Mouse (Mus musculus) lung, embryonic 16.5 days (tissue): Measurements from ENCODE around the gene Asns. TPM values are rescaled to one million over a fixed set of nuclear protein-coding genes. Genes with fewer than 3 reads are reported as not detected.
A peak's percentile ranks its signal among the peaks of the same experiment; 100 is the strongest.

Source experiments
- ATAC-seq: fragments of 200-750 bp; cut with Nextera tagmentation; 2 replicates; pipeline ENCODE4 v1.8.0; 2017; ENCODE audit warnings: low read depth, mild to moderate bottlenecking, moderate library complexity
- H3K27ac ChIP-seq: fragments of 300-500 bp; sonication (generic); 2 replicates; pipeline ENCODE4 v1.5.1; 2014; ENCODE audit warnings: mild to moderate bottlenecking, control low read depth, low read length
- H3K27me3 ChIP-seq: fragments of 300-500 bp; sonication (generic); 2 replicates; pipeline ENCODE4 v1.6.1; 2014; ENCODE audit warnings: low read depth, low read length, mixed read lengths; ENCODE audit not compliant: control insufficient read depth, insufficient read depth
- H3K36me3 ChIP-seq: fragments of 300-500 bp; sonication (generic); 2 replicates; pipeline ENCODE4 v1.6.1; 2014; ENCODE audit warnings: low read length; ENCODE audit not compliant: control insufficient read depth, insufficient read depth
- H3K4me1 ChIP-seq: fragments of 300-500 bp; sonication (generic); replicated peaks from 2 replicates; pipeline ENCODE4 v1.6.1; 2014; ENCODE audit warnings: low read length, mixed read lengths; ENCODE audit not compliant: control insufficient read depth, insufficient read depth
- H3K4me2 ChIP-seq: fragments of 300-500 bp; sonication (generic); 2 replicates; pipeline ENCODE4 v1.6.1; 2014; ENCODE audit warnings: low read depth, low read length, control low read depth
- H3K4me3 ChIP-seq: fragments of 300-500 bp; sonication (generic); 2 replicates; pipeline ENCODE4 v1.5.1; 2014; ENCODE audit warnings: mild to moderate bottlenecking, low read length, control low read depth
- H3K9ac ChIP-seq: fragments of 300-500 bp; sonication (generic); 2 replicates; pipeline ENCODE4 v1.6.1; 2014; ENCODE audit warnings: low read length, control low read depth
- H3K9me3 ChIP-seq: fragments of 300-500 bp; sonication (generic); 2 replicates; pipeline ENCODE4 v1.6.1; 2016; ENCODE audit warnings: low read length; ENCODE audit not compliant: control insufficient read depth
- WGBS: fragments of 180-500 bp; shearing (Covaris S2); extraction: QIAGEN DNeasy Blood & Tissue Kit; methylation state at CpG from one replicate; pipeline ENCODE4 v1.1.7; 2014; 5-methylcytosine and 5-hydroxymethylcytosine counted together
- polyA plus RNA-seq: library from polyadenylated mRNA; unstranded; fragments of >200 nt; fragmentation: Nextera tagmentation; extraction: Ambion mirVana; gene quantifications from 2 replicates; pipeline ENCODE4 v1.2.1, GENCODE M21; 2015

Asns gene
- polyA plus RNA-seq, 1 experiment from 2014 or later: 43.6 TPM

DNA sequence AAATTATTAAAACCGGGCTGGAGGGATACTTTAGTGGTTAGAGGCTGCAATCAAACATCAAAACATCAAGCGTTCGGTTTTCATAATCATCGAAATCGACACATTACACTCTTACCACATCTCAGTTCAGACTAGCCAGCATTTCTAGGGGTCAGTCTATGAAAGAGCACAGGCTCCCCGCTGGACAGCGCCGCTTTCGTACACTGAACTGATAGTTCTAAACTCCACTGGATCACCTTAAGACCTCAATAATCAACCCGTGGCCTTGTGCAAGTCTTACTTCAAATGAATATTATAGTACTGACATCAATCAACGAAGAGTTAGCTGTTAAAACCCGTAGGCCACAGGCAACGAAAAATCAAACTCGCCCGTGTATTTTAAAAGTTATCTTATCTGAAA, 1.0 kb downstream of the Asns start:
- H3K4me3 ChIP-seq: peak overlapping the region; percentile 75

DNA sequence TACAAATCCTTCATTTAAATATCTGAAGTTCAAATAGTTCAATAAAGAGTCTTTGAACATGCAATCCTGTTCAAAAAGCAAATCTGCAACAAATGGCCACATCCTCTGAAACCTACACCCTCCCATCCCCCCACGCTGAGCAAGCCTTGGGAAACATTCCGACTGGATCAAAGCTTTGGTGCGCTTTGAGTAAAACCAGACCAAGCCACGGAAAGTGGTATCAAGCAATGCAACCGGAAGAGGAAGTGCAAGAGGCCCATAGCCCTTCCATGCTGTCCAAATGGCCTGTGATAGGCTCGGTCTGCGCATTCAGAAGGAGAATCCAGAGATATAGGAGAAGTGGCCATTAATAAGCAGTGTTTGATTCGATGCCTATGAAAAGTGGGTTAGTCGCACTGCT, 2.6 kb downstream of the Asns start:
- 87% methylated on average over 9 of the region's 9 CpGs for WGBS
- H3K9me3 ChIP-seq: no peaks in the 10 kb centered on the region
- H3K4me1 ChIP-seq: peaks cover 5% of the 10 kb centered on the region; the same call in 1 of the 2 replicates
- no peak overlapping the region for H3K4me3 ChIP-seq
- no peak overlapping the region for H3K9ac ChIP-seq
- H3K36me3 ChIP-seq: no peaks in the 10 kb centered on the region
- H3K4me2 ChIP-seq: no peak overlapping the region
- H3K27ac ChIP-seq: no peak overlapping the region
- H3K27me3 ChIP-seq: no peaks in the 10 kb centered on the region
- ATAC-seq: no peak

More for the DNA sequence above, 1.0 kb downstream of the Asns start:
- peak overlapping the region; percentile 74; the same call in 1 of the 2 replicates for H3K9ac ChIP-seq
- no peaks in the 10 kb centered on the region for H3K9me3 ChIP-seq
- no peaks in the 10 kb centered on the region for H3K36me3 ChIP-seq
- 25% methylated on average over 15 of the region's 15 CpGs for WGBS
- ATAC-seq: no peak
- H3K4me2 ChIP-seq: peak overlapping the region; percentile 98
- no peaks in the 10 kb centered on the region for H3K27me3 ChIP-seq
- H3K4me1 ChIP-seq: peaks cover 5% of the 10 kb centered on the region; the same call in 1 of the 2 replicates
- no peak overlapping the region for H3K27ac ChIP-seq

DNA sequence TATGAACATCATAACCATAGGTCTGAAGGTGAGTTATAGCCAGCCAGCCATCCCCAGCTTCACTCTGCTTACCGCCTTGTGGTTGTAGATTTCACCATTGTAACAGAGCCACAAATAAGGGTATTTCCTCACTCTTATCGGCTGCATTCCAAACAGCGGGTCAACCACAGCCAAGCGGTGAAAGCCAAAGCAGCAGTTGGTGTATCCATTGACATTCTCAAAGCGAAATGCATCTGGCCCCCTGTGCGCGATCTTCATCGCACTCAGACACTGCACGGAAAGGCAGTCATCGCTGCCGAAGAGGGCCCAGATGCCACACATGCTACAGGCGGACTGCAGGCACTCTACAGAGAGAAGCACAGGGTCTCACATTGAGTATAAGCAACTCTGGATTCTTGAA, 3.9 kb downstream of the Asns start:
- no peak overlapping the region for H3K4me3 ChIP-seq
- no peak overlapping the region for H3K4me2 ChIP-seq
- no peak overlapping the region for H3K27ac ChIP-seq
- 91% methylated on average over 12 of the region's 12 CpGs for WGBS
- H3K9ac ChIP-seq: no peak overlapping the region
- no peaks in the 10 kb centered on the region for H3K36me3 ChIP-seq
- no peaks in the 10 kb centered on the region for H3K27me3 ChIP-seq
- peaks cover 5% of the 10 kb centered on the region; the same call in 1 of the 2 replicates for H3K4me1 ChIP-seq
- H3K9me3 ChIP-seq: no peaks in the 10 kb centered on the region
- no peak for ATAC-seq

DNA sequence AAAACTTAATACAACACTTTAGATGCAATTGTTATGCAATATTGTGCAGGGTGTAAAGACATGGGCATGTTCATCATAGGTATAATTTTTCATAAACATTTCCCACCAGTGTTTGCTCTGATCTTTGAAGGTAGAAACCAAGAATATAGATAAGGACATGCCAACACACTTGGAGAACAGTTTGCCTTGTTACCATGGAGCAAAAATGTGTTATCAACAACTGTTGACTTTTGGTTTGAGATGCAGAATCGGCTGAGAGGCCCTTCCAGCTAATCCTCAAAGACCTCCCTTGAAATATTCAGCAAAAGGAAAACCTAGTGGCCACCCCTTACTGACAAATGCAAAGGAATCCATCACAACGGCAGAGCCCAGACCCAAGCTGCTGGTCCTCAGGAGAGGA, 7.0 kb downstream of the Asns start:
- Histone ChIP-seq H3K4me2 (no peak overlapping the region), H3K27ac (no peak overlapping the region), H3K9ac (no peak overlapping the region), H3K27me3 (no peaks in the 10 kb centered on the region), H3K36me3 (no peaks in the 10 kb centered on the region), H3K9me3 (no peaks in the 10 kb centered on the region), H3K4me1 (no peaks in the 10 kb centered on the region), H3K4me3 (no peak overlapping the region)
- 53% methylated on average over 2 of the region's 2 CpGs for WGBS
- no peak for ATAC-seq

DNA sequence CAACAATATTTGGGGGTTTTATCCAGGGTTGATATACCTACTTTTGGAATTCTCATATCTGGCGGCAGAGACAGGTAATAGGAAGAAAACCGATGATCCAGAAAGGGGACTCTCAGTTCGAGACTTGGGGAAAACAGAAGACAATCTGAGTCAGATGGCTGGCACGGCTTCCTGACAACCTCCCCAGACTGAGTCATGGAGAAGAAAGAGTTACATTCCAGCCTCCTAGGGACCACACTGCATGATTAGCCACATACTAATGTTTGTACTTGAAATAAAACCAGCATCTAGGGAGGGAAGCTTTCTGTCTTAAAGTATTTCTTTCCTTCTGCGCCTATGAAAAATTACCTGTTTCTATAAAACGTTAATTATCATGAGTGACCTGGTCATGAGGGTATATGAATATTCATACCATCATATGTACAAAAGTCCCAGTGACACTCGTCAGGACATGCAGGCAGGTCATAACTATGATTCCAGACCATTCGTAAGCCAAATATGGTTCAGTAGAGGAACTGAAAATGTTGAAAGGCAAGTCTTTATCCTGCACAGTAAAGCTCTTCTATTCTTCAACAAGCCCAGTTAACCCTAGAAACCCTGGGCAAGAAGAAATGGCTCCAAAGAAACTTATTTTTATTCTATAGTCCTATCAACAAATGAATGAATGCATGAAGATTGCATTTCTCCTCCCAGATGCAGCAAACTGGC, 16.7 kb downstream of the Asns start:
- no peak overlapping the region for H3K4me2 ChIP-seq
- H3K4me3 ChIP-seq: no peak overlapping the region
- no peaks in the 10 kb centered on the region for H3K9me3 ChIP-seq
- H3K36me3 ChIP-seq: peaks cover 2% of the 10 kb centered on the region; the same call in 1 of the 2 replicates
- no peaks in the 10 kb centered on the region for H3K4me1 ChIP-seq
- no peak overlapping the region for H3K27ac ChIP-seq
- no peak for ATAC-seq
- no peaks in the 10 kb centered on the region for H3K27me3 ChIP-seq
- WGBS: 90% methylated on average over 8 of the region's 8 CpGs
- H3K9ac ChIP-seq: no peak overlapping the region

DNA sequence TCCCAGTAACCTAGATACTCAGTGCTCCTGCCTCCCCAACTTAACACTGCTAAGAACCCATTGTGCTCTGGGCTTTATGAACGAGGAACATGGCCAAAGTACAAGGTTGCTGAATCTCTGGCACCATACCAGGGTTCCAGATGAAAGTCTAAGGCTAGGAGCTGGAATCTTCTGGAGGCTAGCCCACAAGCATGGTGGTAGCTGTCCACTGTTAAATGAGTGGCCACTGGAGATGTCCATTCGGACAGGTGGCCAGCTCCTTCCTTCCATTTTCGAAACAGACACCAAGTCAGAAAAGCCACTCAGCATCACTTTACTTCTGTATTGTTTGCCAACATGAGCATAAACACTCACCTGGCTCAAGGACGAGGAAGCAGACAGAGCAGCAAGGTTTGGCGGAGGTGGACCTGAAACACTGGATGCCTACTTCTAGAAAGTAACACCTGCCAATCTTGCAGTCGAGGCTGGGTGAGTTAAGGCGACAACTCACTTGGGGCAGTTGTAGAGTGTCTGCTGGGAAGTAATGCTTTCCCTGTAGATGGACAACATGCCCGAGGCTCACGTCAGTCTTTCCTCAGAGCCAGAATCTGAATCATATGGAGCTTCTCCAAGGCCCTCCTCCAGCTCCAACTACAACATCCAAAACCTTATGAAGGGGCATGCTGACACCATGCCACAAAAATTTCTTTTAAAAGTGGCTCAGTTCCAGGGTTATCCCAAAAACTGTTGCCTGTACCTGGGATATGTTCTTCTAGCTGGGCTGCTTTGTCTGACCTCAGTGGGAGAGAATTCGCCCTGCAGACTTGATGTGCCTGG, 20.4 kb downstream of the Asns start:
- H3K36me3 ChIP-seq: peaks cover 2% of the 10 kb centered on the region; the same call in 1 of the 2 replicates

DNA sequence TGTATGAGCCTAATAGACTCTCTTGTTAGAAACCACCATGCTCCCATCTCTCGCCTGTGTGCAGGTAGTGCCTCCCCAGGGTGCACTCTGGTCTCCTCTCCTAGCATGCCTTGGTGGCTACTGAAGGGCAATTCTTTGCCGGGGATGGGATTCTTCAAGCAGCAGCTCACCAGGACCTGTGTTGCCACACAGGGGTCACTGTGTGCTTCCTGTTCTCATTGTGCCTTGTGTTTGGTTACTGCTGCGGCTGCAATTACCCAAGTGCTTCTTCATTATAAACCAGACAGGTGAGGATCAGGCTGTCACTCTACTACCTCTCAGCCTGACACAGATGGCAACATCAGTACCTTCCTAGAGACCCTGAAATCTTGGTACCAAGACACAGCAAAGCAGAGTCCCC, 21.6 kb downstream of the Asns start:
- Histone ChIP-seq H3K9me3 (no peaks in the 10 kb centered on the region), H3K36me3 (peaks cover 2% of the 10 kb centered on the region; the same call in 1 of the 2 replicates), H3K27me3 (no peaks in the 10 kb centered on the region), H3K4me3 (no peak overlapping the region), H3K4me1 (no peaks in the 10 kb centered on the region), H3K4me2 (no peak overlapping the region), H3K27ac (no peak overlapping the region), H3K9ac (no peak overlapping the region)
- 60% methylated on average over 3 of the region's 3 CpGs for WGBS
- ATAC-seq: no peak

More for the DNA sequence above, 20.4 kb downstream of the Asns start:
- Histone ChIP-seq H3K9me3 (no peaks in the 10 kb centered on the region), H3K4me3 (no peak overlapping the region), H3K4me1 (no peaks in the 10 kb centered on the region), H3K9ac (no peak overlapping the region), H3K27me3 (no peaks in the 10 kb centered on the region), H3K4me2 (no peak overlapping the region), H3K27ac (no peak overlapping the region)
- 70% methylated on average over 10 of the region's 10 CpGs for WGBS
- ATAC-seq: no peak

DNA sequence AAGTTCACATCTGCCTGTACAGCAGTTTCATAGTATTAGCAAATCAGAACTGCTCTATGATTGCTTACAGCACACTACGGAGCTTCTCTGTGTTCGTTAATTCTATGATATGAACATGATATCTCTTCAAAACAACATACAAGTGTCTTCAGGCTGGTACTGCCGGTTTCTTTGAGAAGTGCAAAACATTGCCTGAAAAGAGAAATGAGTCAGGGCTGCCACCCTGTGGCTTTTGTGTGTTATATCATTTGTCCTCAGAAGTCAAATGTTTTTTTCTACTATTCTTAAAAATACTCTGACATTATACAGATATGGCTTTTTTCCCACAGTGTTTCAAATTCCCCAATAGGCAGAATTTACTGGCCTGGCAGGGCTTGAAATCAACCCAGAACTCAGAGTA, 22.5 kb downstream of the Asns start:
- Histone ChIP-seq H3K36me3 (peaks cover 2% of the 10 kb centered on the region; the same call in 1 of the 2 replicates), H3K27me3 (no peaks in the 10 kb centered on the region), H3K27ac (no peak overlapping the region), H3K4me1 (no peaks in the 10 kb centered on the region), H3K9ac (no peak overlapping the region), H3K4me3 (no peak overlapping the region), H3K9me3 (no peaks in the 10 kb centered on the region), H3K4me2 (no peak overlapping the region)
- ATAC-seq: no peak
- 47% methylated on average over 3 of the region's 3 CpGs for WGBS

DNA sequence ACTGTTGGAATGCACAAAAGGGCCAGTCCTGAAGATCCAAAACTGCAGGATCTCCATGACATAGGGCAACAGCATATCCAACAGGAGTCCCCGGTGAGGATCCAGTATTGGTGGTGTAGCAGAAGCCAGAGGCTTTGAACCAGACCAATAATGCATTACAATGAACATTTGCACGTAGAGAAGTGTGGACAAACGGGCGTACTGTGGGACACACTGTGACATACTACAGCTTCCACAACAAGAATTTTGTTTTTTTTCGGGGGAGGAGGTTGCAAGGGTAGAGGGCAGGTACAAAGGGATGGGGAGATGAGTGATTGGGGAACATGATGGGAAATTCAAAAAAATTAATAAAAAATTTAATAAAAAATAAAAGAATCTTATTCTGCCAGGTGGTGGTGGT, 23.3 kb downstream of the Asns start:
- Histone ChIP-seq H3K9me3 (no peaks in the 10 kb centered on the region), H3K9ac (no peak overlapping the region), H3K36me3 (no peaks in the 10 kb centered on the region), H3K27me3 (no peaks in the 10 kb centered on the region), H3K27ac (no peak overlapping the region), H3K4me1 (no peaks in the 10 kb centered on the region), H3K4me2 (no peak overlapping the region), H3K4me3 (no peak overlapping the region)
- WGBS: 85% methylated on average over 5 of the region's 5 CpGs
- ATAC-seq: no peak
